Mouse (Mus musculus) ovary, postnatal 36 days (tissue): ENCODE measurements around the gene Tenm4.
A peak's percentile ranks its signal among the peaks of the same experiment; 100 is the strongest.

ENCODE experiments used
- DNase-seq: peaks from one replicate; pipeline ENCODE4 v3.0.0; 2022; ENCODE audit warnings: low spot score, mixed read lengths

Gene Tenm4

GRCm38 (mm10) chr7:96740631-96741030 lies 569.6 kb downstream of the Tenm4 start:
- no peak for DNase-seq

GRCm38 (mm10) chr7:96742221-96742620 lies 571.2 kb downstream of the Tenm4 start:
- DNase-seq, result no peak

GRCm38 (mm10) chr7:96745956-96746355 lies 574.9 kb downstream of the Tenm4 start:
- DNase-seq, result peak; percentile 67

GRCm38 (mm10) chr7:96746706-96747105 lies 575.7 kb downstream of the Tenm4 start:
- DNase-seq, result no peak

- no peak for DNase-seq
Observed at GRCm38 (mm10) chr7:96748538-96749045, 577.5 kb downstream of the Tenm4 start.

- no peak for DNase-seq
Observed at GRCm38 (mm10) chr7:96749753-96750152, 578.7 kb downstream of the Tenm4 start.

GRCm38 (mm10) chr7:96751236-96751635 lies 580.2 kb downstream of the Tenm4 start:
- DNase-seq, result no peak

GRCm38 (mm10) chr7:96752776-96753175 lies 581.7 kb downstream of the Tenm4 start:
- DNase-seq, result no peak

- no peak for DNase-seq
Observed at GRCm38 (mm10) chr7:96753335-96754095, 582.5 kb downstream of the Tenm4 start.

- no peak for DNase-seq
Observed at GRCm38 (mm10) chr7:96754175-96754574, 583.1 kb downstream of the Tenm4 start.

GRCm38 (mm10) chr7:96755459-96756094 lies 584.5 kb downstream of the Tenm4 start:
- DNase-seq, result no peak

GRCm38 (mm10) chr7:96756104-96756742 lies 585.2 kb downstream of the Tenm4 start:
- no peak for DNase-seq

- DNase-seq, result no peak
Observed at GRCm38 (mm10) chr7:96757067-96757466, 586.0 kb downstream of the Tenm4 start.

- DNase-seq, result no peak
Observed at GRCm38 (mm10) chr7:96760208-96760607, 589.2 kb downstream of the Tenm4 start.

GRCm38 (mm10) chr7:96761151-96761550 lies 590.1 kb downstream of the Tenm4 start:
- DNase-seq, result no peak

GRCm38 (mm10) chr7:96765321-96765960 lies 594.4 kb downstream of the Tenm4 start:
- DNase-seq, result no peak

GRCm38 (mm10) chr7:96767090-96767489 lies 596.0 kb downstream of the Tenm4 start:
- no peak for DNase-seq

- no peak for DNase-seq
Observed at GRCm38 (mm10) chr7:96768718-96769117, 597.7 kb downstream of the Tenm4 start.

GRCm38 (mm10) chr7:96769784-96770183 lies 598.7 kb downstream of the Tenm4 start:
- no peak for DNase-seq

- DNase-seq, result no peak
Observed at GRCm38 (mm10) chr7:96772966-96773365, 601.9 kb downstream of the Tenm4 start.

- no peak for DNase-seq
Observed at GRCm38 (mm10) chr7:96773585-96774225, 602.7 kb downstream of the Tenm4 start.

- no peak for DNase-seq
Observed at GRCm38 (mm10) chr7:96775080-96775486, 604.0 kb downstream of the Tenm4 start.
